20 mouse cellular contexts compared by ENCODE assay signal in the genomic region with DNA sequence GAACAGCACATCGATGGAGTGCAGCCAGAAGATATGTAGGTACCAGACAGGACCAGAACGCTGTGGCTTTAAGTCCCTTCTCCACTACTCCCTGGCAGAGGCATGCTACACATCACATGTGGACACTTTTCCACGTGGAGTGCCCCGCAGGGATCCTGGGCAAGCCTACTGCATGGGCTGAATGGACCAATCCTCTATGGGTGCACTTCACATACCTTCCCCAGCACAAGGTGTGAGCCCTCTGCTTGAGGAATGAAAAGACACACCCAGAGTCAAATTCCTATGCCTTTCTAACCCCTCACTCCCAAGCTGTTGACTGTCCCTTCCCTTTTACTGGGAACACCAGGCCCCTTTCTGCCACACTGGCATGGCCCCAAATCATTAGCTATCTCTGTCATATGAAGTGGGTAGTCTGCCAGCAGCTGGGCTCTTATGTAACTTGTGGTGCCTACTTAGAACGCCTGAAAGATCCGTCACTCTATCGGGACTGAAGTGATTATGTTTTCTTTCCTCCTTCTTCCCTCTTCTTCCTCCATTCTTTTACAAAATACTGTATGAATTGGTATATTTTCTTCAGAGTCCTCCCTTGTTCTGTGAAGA.
DNase-seq lines count a peak whose midpoint lies in the region; ATAC-seq and TF ChIP-seq lines count a peak whose summit lies in the region.
"Had no signal": no experiment of that assay in that cellular context is flagged by ENCODE, and none has a peak within 500 bp of the region (broad histone marks: within the 10 kb centered on the region; RNA-seq: fewer than 3 reads in every experiment).

No protein-coding gene starts in this region.

- H3K36me3 ChIP-seq in heart, embryonic 12.5 days, result no peaks in the 10 kb centered on the region
- H3K36me3 ChIP-seq in lung, postnatal 0 days (ENCODE audit: insufficient read depth, low read length), result no peaks in the 10 kb centered on the region
- H3K36me3 ChIP-seq in kidney, embryonic 15.5 days, result no peaks in the 10 kb centered on the region
- H3K36me3 ChIP-seq: embryonic facial prominence, embryonic 15.5 days; forebrain, embryonic 12.5 days; limb, embryonic 13.5 days; liver, embryonic 15.5 days; midbrain, embryonic 12.5 days had no signal

- no peaks in the 10 kb centered on the region for H3K27me3 ChIP-seq in heart, embryonic 12.5 days (replicated peaks)
- H3K27me3 ChIP-seq in lung, postnatal 0 days (replicated peaks; ENCODE audit: insufficient read depth, low read length), result no peaks in the 10 kb centered on the region
- no peaks in the 10 kb centered on the region for H3K27me3 ChIP-seq in kidney, embryonic 15.5 days
- H3K27me3 ChIP-seq: embryonic facial prominence, embryonic 15.5 days; forebrain, embryonic 12.5 days; liver, embryonic 15.5 days had no signal

- WGBS in heart, embryonic 12.5 days, result 79% methylated on average over 7 of the region's 7 CpGs
- WGBS in lung, postnatal 0 days, result 69% methylated on average over 7 of the region's 7 CpGs
- 87% methylated on average over 7 of the region's 7 CpGs for WGBS in kidney, embryonic 15.5 days

- H3K4me1 ChIP-seq in heart, embryonic 12.5 days (replicated peaks), result no peaks in the 10 kb centered on the region
- no peaks in the 10 kb centered on the region for H3K4me1 ChIP-seq in lung, postnatal 0 days (ENCODE audit: insufficient read depth, low read depth, low read length)
- H3K4me1 ChIP-seq in kidney, embryonic 15.5 days, result no peaks in the 10 kb centered on the region
- H3K4me1 ChIP-seq: embryonic facial prominence, embryonic 15.5 days; forebrain, embryonic 12.5 days; limb, embryonic 13.5 days; liver, embryonic 15.5 days; midbrain, embryonic 12.5 days had no signal

- ATAC-seq in heart, embryonic 12.5 days (ENCODE audit: insufficient number of reproducible peaks, low FRiP score), result no peak
- peak; percentile 93 for ATAC-seq in lung, postnatal 0 days
- ATAC-seq in kidney, embryonic 15.5 days (replicated peaks; ENCODE audit: low FRiP score), result no peak

- no peak overlapping the region for H3K9ac ChIP-seq in heart, embryonic 12.5 days
- H3K9ac ChIP-seq in lung, postnatal 0 days (replicated peaks; ENCODE audit: low read depth), result no peak overlapping the region
- H3K9ac ChIP-seq in kidney, embryonic 15.5 days, result no peak overlapping the region
- H3K9ac ChIP-seq: embryonic facial prominence, embryonic 15.5 days; forebrain, embryonic 12.5 days; limb, embryonic 13.5 days; liver, embryonic 15.5 days; midbrain, embryonic 12.5 days had no signal

- TF ChIP-seq EP300 in lung, postnatal 0 days (IDR thresholded peaks at IDR 0.05), result no peak

- H3K4me3 ChIP-seq in heart, embryonic 12.5 days, result no peak overlapping the region
- no peak overlapping the region for H3K4me3 ChIP-seq in lung, postnatal 0 days (ENCODE audit: low read depth, low read length)
- no peak overlapping the region for H3K4me3 ChIP-seq in kidney, embryonic 15.5 days (replicated peaks)
- H3K4me3 ChIP-seq: embryonic facial prominence, embryonic 15.5 days; forebrain, embryonic 12.5 days; limb, embryonic 13.5 days; liver, embryonic 15.5 days; midbrain, embryonic 12.5 days had no signal

- no peak overlapping the region for H3K4me2 ChIP-seq in heart, embryonic 12.5 days
- no peak overlapping the region for H3K4me2 ChIP-seq in lung, postnatal 0 days (replicated peaks; ENCODE audit: low read depth, low read length)
- no peak overlapping the region for H3K4me2 ChIP-seq in kidney, embryonic 15.5 days
- H3K4me2 ChIP-seq: embryonic facial prominence, embryonic 15.5 days; forebrain, embryonic 12.5 days; limb, embryonic 13.5 days; liver, embryonic 15.5 days; midbrain, embryonic 12.5 days had no signal

- H3K27ac ChIP-seq in heart, embryonic 12.5 days (ENCODE audit: poor library complexity, severe bottlenecking), result no peak overlapping the region
- H3K27ac ChIP-seq in lung, postnatal 0 days (ENCODE audit: low read length), result no peak overlapping the region
- H3K27ac ChIP-seq in kidney, embryonic 15.5 days, result no peak overlapping the region
- H3K27ac ChIP-seq: embryonic facial prominence, embryonic 15.5 days; forebrain, embryonic 12.5 days; limb, embryonic 13.5 days; liver, embryonic 15.5 days; macrophage; midbrain, embryonic 12.5 days had no signal

- intact Hi-C loops in heart, postnatal 10 days (cut with DNase I), result no loop called here

- no peak for TF ChIP-seq CTCF in lung, postnatal 0 days (IDR thresholded peaks at IDR 0.05)

- H3K9me3 ChIP-seq in heart, embryonic 12.5 days (replicated peaks), result peaks cover 16% of the 10 kb centered on the region; the same call in 1 of the 2 replicates
- H3K9me3 ChIP-seq in lung, postnatal 0 days (ENCODE audit: low read length), result no peaks in the 10 kb centered on the region
- no peaks in the 10 kb centered on the region for H3K9me3 ChIP-seq in kidney, embryonic 15.5 days (replicated peaks)
- H3K9me3 ChIP-seq: embryonic facial prominence, embryonic 15.5 days; liver, embryonic 15.5 days had no signal

- peak; percentile 20 to 23 for DNase-seq in adrenal gland, postnatal 36 days
- DNase-seq in adrenal gland, postnatal 10 days, result no peak
- peak; percentile 20 to 46 for DNase-seq in heart, postnatal 10 days
- DNase-seq in lung, postnatal 0 days (ENCODE audit: low spot score), result peak; percentile 58
- no peak for DNase-seq in lung, postnatal 14 days
- peak; percentile 53 for DNase-seq in brain, adult 2 months (ENCODE audit: low read depth, low spot score)
- DNase-seq: adrenal gland, adult 8-10 months; cerebellum, adult 9-10 months; embryo, embryonic 11 days; gastrocnemius, postnatal 36 days; kidney, adult 18-20 months; kidney, postnatal 14 days had no signal

Comparison
In these comparisons a context has a peak if more than half of its experiments do, and no peak if none do; other contexts are left out.
1. DNase-seq: peak in adrenal gland, postnatal 36 days (2 of 2), heart, postnatal 10 days (2 of 2), lung, postnatal 0 days (single experiment) and brain, adult 2 months (single experiment); none in adrenal gland, postnatal 10 days (single experiment) and lung, postnatal 14 days (single experiment).